Mouse (Mus musculus) naive thymus-derived CD4-positive, alpha-beta T cell, adult 2 months (primary cell): Measurements from ENCODE around the gene Eif2ak1.

Experiments used
- DNase-seq: peaks from one replicate; pipeline ENCODE4 v3.0.0-alpha.2; 2011; ENCODE audit warnings: low read depth

The Eif2ak1 gene

GRCm38 (mm10) chr5:143902111-143902510, 84.5 kb downstream of the Eif2ak1 start:
- no peak for DNase-seq

- no peak for DNase-seq
These were observed 86.2 kb downstream of the Eif2ak1 start for GRCm38 (mm10) chr5:143903813-143904212.

DNA sequence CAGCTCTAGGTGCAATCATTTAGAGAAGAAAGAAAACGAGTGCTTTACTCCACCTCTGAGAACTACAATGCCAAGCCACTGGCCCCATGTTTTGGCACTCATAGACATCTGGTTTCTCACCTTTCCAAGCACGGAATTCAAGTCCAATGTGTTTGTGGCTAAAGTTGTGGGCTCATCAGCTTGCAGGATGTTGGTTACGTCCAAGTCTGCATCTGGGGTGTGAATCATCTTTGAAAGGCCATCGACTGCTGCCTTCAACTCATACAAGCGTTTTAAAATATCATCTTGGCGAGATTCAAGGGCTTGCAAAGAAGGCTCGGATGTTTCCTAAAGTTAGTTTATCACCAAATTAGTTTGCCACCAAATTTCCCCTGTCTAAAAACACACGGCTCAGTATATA, 88.8 kb downstream of the Eif2ak1 start:
- no peak for DNase-seq

DNA sequence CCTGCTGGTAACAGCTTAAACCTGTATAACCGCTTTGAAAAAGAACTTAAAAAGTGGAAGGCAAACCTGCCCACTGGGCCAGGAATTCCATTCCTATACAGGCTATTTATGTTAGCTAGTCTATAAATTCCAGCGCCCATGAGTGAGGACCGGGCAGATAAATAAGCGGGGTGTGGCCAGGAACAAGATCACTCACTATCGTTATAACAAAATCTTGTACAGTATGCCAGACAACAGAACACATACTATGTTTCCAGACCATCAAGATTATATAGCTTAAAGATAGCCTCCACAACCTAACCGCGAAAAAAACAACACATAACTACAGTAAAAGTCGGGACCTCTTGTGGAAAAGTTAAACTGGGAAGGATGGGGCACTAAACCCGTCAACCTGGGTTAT, 91.3 kb downstream of the Eif2ak1 start:
- DNase-seq = no peak

- DNase-seq = peak; percentile 96
These were observed 92.1 kb downstream of the Eif2ak1 start, which contains the start of the genes Aimp2 and Pms2 for GRCm38 (mm10) chr5:143909417-143910400. Gene Aimp2, minus strand, starts transcription at chr5:143909847. Gene Pms2, plus strand, starts transcription at chr5:143909964.

DNA sequence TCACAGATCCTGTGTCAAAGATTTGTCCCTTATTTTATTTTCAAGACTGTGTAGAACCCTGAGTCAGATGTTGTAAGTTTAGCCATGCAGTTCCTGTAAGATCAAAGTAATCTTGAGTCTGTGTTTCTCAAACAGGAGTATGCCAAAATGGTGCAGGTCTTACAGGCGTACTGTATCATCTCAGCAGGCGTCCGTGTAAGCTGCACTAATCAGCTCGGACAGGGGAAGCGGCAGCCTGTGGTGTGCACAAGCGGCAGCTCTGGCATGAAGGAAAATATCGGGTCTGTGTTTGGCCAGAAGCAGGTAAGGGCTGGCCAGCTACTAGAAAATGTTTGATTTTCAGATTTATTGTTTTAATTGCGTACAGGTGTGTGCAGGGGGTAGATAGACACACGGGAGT, 98.6 kb downstream of the Eif2ak1 start:
- DNase-seq = no peak

DNA sequence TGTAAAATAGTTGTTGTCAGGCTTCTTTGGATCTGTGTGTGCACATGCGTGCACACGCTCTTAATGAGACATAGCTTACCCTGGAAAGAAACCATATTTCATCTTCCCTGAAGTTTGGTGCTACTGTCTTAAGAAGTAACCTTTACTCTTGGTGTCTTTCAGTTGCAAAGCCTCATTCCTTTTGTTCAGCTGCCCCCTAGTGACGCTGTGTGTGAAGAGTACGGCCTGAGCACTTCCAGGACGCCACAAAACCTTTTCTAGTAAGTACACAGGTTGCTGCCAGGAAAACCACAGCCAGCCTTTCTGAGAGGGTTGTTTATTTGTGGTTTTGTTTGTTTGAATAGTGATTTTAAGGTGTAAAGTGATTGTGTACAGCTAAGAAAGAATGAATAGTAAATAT, 99.8 kb downstream of the Eif2ak1 start:
- DNase-seq = peak; percentile 80

- DNase-seq = no peak
These were observed 100.5 kb downstream of the Eif2ak1 start for GRCm38 (mm10) chr5:143918120-143918519.

- DNase-seq = no peak
These were observed 107.3 kb downstream of the Eif2ak1 start for GRCm38 (mm10) chr5:143924781-143925452.

DNA sequence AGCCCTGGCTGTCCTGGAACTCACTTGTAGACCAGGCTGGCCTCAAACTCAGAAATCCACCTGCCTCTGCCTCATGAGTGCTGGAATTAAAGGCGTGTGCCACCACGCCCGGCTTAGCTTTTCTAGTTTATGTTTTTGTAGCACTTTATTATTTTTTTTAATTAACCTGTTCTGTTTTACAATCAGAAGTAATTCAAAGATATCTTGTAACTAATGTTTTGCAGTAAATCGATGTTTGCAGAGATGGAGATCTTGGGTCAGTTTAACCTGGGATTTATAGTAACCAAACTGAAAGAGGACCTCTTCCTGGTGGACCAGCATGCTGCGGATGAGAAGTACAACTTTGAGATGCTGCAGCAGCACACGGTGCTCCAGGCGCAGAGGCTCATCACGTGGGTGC, 110.3 kb downstream of the Eif2ak1 start, which contains the start of gene Gm42421:
TSS of gene Gm42421 (plus strand) at position 301 of the 400 bp plus-strand sequence.
- no peak for DNase-seq

- no peak for DNase-seq
These were observed 111.7 kb downstream of the Eif2ak1 start for GRCm38 (mm10) chr5:143929291-143929690.

- no peak for DNase-seq
These were observed 113.1 kb downstream of the Eif2ak1 start for GRCm38 (mm10) chr5:143930656-143931055.

DNA sequence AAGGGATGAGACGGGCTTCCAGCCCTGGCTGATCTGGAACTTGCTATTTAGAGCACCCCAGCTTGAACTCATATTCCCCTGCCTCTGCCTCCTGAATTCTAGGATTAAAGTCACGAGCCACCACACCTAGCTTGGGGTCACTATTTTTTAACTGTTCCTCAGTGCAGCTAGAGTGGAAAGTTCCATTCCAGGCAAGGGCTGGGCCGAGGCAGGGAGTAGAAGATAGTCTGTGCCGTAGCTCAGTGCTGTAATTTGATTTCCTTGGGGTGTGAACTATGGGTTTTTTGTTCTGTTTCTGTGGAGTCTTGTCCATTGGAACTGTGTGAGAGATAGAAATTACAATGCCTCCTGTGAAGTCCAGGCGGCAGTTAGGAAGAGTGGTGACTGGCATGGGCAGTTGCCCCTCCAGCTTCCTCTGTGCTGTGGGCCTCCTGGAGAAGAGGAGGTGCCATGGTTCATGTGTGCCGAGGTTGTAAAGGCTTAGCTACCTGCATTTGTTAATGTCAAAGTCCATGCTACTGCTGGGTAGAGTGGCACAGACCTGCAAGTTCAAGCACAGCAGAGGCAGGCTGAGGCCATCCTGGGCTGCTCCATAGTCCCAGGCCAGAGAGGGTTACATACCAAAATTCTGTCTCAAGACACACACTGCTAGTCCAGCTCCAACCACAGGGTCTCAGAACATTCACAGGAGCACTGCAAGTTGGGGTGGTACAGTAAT, 114.4 kb downstream of the Eif2ak1 start:
- no peak for DNase-seq

GRCm38 (mm10) chr5:143932831-143933230, 115.2 kb downstream of the Eif2ak1 start, which contains the start of gene Rsph10b:
Gene Rsph10b, plus strand, starts transcription at chr5:143933035.
- no peak for DNase-seq

DNA sequence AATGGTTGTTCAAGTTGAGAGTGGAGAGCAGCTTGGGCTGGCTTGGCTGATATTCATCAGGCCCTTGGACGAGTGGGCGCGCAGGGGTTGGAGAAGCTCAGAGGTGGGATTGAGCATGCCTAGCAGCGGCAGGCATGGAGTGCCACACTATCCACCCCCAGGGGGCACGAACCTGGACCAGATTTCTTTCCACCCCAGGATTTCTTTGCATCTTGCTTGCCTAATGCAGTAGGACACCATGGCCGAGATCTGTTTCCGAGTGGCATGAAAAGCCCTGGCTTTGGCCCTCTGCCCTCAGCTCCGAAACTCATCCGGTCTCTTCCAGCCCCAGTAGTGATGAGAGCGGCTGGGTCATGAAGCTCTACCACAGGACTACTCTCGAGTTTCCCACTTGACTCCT, 115.8 kb downstream of the Eif2ak1 start:
- DNase-seq = no peak

DNA sequence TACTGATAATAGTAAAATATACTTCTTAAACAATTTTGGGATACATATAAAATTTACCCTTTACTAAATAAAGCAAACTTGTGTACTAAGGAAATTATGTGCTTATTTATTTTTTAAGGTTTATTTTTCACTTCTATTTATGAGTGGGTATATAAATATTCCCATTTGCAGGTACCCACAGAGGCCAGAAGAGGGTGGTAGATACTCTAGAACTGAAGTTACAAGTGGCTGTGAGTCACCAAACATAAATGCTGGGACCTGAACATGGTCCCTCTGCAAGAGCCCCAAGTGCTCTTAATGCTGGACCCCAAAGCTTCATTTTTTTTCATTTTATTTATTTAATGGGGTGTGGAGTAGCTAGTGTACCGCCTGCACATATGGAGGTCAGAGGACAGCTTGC, 116.3 kb downstream of the Eif2ak1 start:
- no peak for DNase-seq

DNA sequence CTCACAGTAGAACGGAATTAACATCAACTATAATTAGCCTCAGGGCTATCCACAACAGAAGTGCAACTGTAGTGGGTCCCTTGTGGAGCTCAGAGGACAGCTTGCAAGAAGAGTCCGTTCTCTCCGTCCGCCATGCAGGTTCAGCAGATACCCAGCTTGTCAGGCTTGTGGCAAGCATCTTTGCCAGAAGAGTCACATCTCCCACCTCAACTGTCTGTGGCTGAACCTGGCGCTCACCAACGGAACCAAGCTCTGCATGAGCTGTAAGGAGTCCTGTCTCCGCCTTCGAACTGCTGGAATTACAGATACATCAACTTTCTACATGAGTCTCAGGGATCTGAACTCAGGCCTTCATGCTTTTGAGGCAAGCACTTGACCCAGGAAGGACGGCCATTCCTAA, 118.6 kb downstream of the Eif2ak1 start:
- no peak for DNase-seq

- DNase-seq = no peak
These were observed 124.0 kb downstream of the Eif2ak1 start for GRCm38 (mm10) chr5:143941588-143941987.

DNA sequence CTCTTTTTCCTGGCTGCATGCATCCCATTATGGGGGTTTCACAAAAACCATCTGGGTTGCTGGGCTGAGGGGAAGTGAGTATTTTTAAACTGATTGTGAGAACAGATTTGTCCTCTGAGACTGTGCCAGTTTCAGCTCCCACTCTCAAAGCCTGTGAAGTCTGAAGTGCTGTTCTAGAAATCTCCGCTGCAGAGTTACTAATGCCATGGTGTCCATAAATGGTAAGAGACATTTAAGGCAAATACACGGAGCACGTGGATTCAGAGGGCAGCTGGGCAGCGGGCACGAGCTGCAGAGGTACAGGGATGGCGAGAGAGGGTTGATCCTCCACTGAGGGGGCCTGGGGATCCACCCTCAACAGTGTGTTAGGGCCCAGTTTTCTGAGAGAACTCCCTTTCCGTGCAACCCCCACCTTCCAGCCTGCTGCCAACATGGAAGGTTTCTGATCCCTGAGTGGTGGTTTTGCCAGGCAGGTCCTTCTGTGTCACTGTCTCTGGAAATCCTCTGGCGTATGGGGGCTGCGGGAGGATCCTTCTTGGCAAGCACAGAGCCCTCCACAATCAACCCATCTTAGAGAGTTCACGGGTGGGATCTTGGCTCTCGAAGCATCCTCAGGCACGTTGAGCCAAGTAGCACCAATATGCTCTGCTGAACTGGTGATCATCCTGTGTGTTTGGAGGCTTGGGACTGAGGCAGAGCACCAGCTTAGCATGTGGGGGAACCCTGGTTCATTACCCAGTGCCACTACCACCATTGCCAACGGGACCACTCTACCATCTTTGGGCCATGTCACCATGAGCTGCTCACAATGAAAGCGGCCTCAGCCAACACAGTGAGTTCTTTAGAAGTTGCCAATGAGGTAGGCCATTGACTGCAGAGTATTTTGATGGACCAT, 125.9 kb downstream of the Eif2ak1 start:
- DNase-seq = no peak

GRCm38 (mm10) chr5:143948361-143948760, 130.8 kb downstream of the Eif2ak1 start:
- DNase-seq = no peak

GRCm38 (mm10) chr5:143950016-143950415, 132.4 kb downstream of the Eif2ak1 start:
- DNase-seq = no peak
